Mouse (Mus musculus): ENCODE data around the gene Strap. TPM values are rescaled to one million over a fixed set of nuclear protein-coding genes. Genes with fewer than 3 reads are reported as not detected.

The Strap gene
- polyA plus RNA-seq, 1 experiment = 18.8 TPM

- no peak overlapping the region for H3K4me3 ChIP-seq (ENCODE audit: extremely low read depth, insufficient read depth, insufficient read length)
- WGBS = 85% methylated on average over 8 of the region's 8 CpGs
- H3K36me3 ChIP-seq (ENCODE audit: control insufficient read depth, insufficient read depth, low read length) = no peaks in the 10 kb centered on the region
- no peak overlapping the region for H3K27ac ChIP-seq (ENCODE audit: insufficient read depth, low read length)
- no peak for DNase-seq (ENCODE audit: low read depth in 1 of 2, low spot score in 2 of 2)
- no peaks in the 10 kb centered on the region for H3K4me1 ChIP-seq (ENCODE audit: control insufficient read depth, insufficient read depth, insufficient read length)
- TF ChIP-seq CTCF (IDR thresholded peaks at IDR 0.05; ENCODE audit: extremely low read depth, insufficient read depth, insufficient read length, insufficient replicate concordance) = no peak
- no peak for TF ChIP-seq POLR2A (IDR thresholded peaks at IDR 0.05; ENCODE audit: low read depth, low read length)
- H3K27me3 ChIP-seq (ENCODE audit: control insufficient read depth, insufficient read depth, low read length) = no peaks in the 10 kb centered on the region
These were observed 38.2 kb downstream of the Strap start for GRCm38 (mm10) chr6:137772918-137773636.

GRCm38 (mm10) chr6:137773637-137774028, 38.8 kb downstream of the Strap start:
- no peak for TF ChIP-seq CTCF (IDR thresholded peaks at IDR 0.05; ENCODE audit: extremely low read depth, insufficient read depth, insufficient read length, insufficient replicate concordance)
- no peak for TF ChIP-seq POLR2A (IDR thresholded peaks at IDR 0.05; ENCODE audit: low read depth, low read length)
- no peak overlapping the region for H3K4me3 ChIP-seq (ENCODE audit: extremely low read depth, insufficient read depth, insufficient read length)
- no peak for DNase-seq (ENCODE audit: low read depth in 1 of 2, low spot score in 2 of 2)
- no peaks in the 10 kb centered on the region for H3K36me3 ChIP-seq (ENCODE audit: control insufficient read depth, insufficient read depth, low read length)
- H3K27me3 ChIP-seq (ENCODE audit: control insufficient read depth, insufficient read depth, low read length) = no peaks in the 10 kb centered on the region
- 84% methylated on average over 6 of the region's 6 CpGs for WGBS
- H3K27ac ChIP-seq (ENCODE audit: insufficient read depth, low read length) = no peak overlapping the region
- H3K4me1 ChIP-seq (ENCODE audit: control insufficient read depth, insufficient read depth, insufficient read length) = no peaks in the 10 kb centered on the region

DNA sequence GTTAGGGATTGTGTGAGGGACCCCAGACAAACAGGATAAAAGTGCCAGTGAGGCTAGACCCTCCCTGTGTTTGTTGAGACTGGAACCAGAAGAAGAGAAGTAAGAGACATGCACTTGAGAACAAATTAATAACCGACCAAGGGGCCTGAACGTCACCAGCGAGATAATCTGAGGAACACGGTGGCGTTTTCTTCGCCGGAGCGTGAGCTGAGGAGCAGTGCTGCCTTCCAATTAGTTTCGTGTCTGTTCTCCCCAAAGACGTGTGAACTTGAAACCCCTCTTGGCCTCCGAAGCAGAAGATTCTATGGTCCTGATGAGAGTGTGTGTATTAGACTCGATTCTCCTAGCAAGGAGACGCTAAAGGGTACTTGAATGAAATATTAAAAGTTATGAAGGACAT, 39.3 kb downstream of the Strap start:
- TF ChIP-seq CTCF (IDR thresholded peaks at IDR 0.05; ENCODE audit: extremely low read depth, insufficient read depth, insufficient read length, insufficient replicate concordance) = no peak
- TF ChIP-seq POLR2A (IDR thresholded peaks at IDR 0.05; ENCODE audit: low read depth, low read length) = no peak
- Histone ChIP-seq H3K27me3 (ENCODE audit: control insufficient read depth, insufficient read depth, low read length) (no peaks in the 10 kb centered on the region), H3K27ac (ENCODE audit: insufficient read depth, low read length) (no peak overlapping the region), H3K4me3 (ENCODE audit: extremely low read depth, insufficient read depth, insufficient read length) (no peak overlapping the region), H3K4me1 (ENCODE audit: control insufficient read depth, insufficient read depth, insufficient read length) (no peaks in the 10 kb centered on the region), H3K36me3 (ENCODE audit: control insufficient read depth, insufficient read depth, low read length) (peaks cover under 1% of the 10 kb centered on the region; the same call in 1 of the 2 replicates)
- 95% methylated on average over 13 of the region's 13 CpGs for WGBS
- DNase-seq (ENCODE audit: low read depth in 1 of 2, low spot score in 2 of 2) = no peak

- Histone ChIP-seq H3K4me3 (ENCODE audit: extremely low read depth, insufficient read depth, insufficient read length) (no peak overlapping the region), H3K27ac (ENCODE audit: insufficient read depth, low read length) (no peak overlapping the region), H3K27me3 (ENCODE audit: control insufficient read depth, insufficient read depth, low read length) (no peaks in the 10 kb centered on the region), H3K4me1 (ENCODE audit: control insufficient read depth, insufficient read depth, insufficient read length) (no peaks in the 10 kb centered on the region), H3K36me3 (ENCODE audit: control insufficient read depth, insufficient read depth, low read length) (peaks cover 8% of the 10 kb centered on the region)
- no peak for DNase-seq (ENCODE audit: low read depth in 1 of 2, low spot score in 2 of 2)
- TF ChIP-seq CTCF (IDR thresholded peaks at IDR 0.05; ENCODE audit: extremely low read depth, insufficient read depth, insufficient read length, insufficient replicate concordance) (no peak), POLR2A (IDR thresholded peaks at IDR 0.05; ENCODE audit: low read depth, low read length) (no peak)
- 81% methylated on average over 8 of the region's 8 CpGs for WGBS
These were observed 40.3 kb downstream of the Strap start for GRCm38 (mm10) chr6:137775159-137775558.

- Histone ChIP-seq H3K36me3 (ENCODE audit: control insufficient read depth, insufficient read depth, low read length) (peaks cover 14% of the 10 kb centered on the region), H3K4me3 (ENCODE audit: extremely low read depth, insufficient read depth, insufficient read length) (no peak overlapping the region), H3K27ac (ENCODE audit: insufficient read depth, low read length) (no peak overlapping the region), H3K27me3 (ENCODE audit: control insufficient read depth, insufficient read depth, low read length) (no peaks in the 10 kb centered on the region), H3K4me1 (ENCODE audit: control insufficient read depth, insufficient read depth, insufficient read length) (no peaks in the 10 kb centered on the region)
- TF ChIP-seq POLR2A (IDR thresholded peaks at IDR 0.05; ENCODE audit: low read depth, low read length) = no peak
- TF ChIP-seq CTCF (IDR thresholded peaks at IDR 0.05; ENCODE audit: extremely low read depth, insufficient read depth, insufficient read length, insufficient replicate concordance) = no peak
- DNase-seq (ENCODE audit: low read depth in 1 of 2, low spot score in 2 of 2) = no peak
- WGBS = 88% methylated on average over 8 of the region's 8 CpGs
These were observed 42.1 kb downstream of the Strap start for GRCm38 (mm10) chr6:137776981-137777380.

DNA sequence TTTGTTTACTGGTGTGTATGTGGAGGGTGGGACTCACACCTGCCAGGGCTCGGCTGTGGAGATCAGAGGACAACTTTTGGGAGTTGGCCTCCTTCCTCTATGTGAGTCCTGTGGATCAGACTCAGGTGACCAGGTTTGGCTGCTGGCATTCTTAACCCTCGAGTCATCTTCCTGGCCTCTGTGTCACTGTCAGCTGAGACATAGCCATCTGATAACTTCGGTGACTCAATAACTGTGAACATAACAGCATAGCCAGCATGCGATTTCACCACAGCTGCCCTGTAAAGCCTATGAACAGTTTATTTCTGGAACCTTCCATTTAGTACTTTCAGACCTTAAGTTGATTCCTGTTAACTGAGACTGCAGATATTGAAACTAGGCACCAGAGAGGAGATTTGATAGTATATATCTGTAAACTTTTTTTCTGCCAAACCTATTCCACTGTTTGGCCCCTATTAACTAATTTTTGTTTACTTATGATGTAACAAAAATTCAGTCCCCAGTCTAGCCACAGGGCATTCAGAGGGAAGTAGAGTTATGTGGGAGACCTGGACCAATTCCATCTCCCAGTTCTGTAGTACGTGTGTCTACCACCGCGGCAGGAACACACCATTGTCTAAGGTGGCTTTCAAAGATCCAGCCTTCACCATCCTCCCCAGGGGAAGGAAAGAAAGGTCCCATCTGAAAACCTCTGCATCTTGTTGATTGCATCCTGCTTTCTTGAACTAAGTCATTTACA, 49.2 kb downstream of the Strap start:
- DNase-seq (ENCODE audit: low read depth in 1 of 2, low spot score in 2 of 2) = no peak
- TF ChIP-seq POLR2A (IDR thresholded peaks at IDR 0.05; ENCODE audit: low read depth, low read length) (no peak), CTCF (IDR thresholded peaks at IDR 0.05; ENCODE audit: extremely low read depth, insufficient read depth, insufficient read length, insufficient replicate concordance) (no peak)
- Histone ChIP-seq H3K27me3 (ENCODE audit: control insufficient read depth, insufficient read depth, low read length) (no peaks in the 10 kb centered on the region), H3K27ac (ENCODE audit: insufficient read depth, low read length) (no peak overlapping the region), H3K4me3 (ENCODE audit: extremely low read depth, insufficient read depth, insufficient read length) (no peak overlapping the region), H3K4me1 (ENCODE audit: control insufficient read depth, insufficient read depth, insufficient read length) (no peaks in the 10 kb centered on the region), H3K36me3 (ENCODE audit: control insufficient read depth, insufficient read depth, low read length) (peaks cover 32% of the 10 kb centered on the region)
- 90% methylated on average over 7 of the region's 7 CpGs for WGBS
